Mouse (Mus musculus) gastrocnemius, adult 2 months (tissue): ENCODE measurements around the gene Cnnm3. TPM values are rescaled to one million over a fixed set of nuclear protein-coding genes. Genes with fewer than 3 reads are reported as not detected.

Experiments
- DNase-seq: peaks from one replicate; pipeline ENCODE4 v3.0.0; 2022
- H3K27ac ChIP-seq: fragments of 200-600 bp; 2 replicates; pipeline ENCODE4 v1.8.1; 2022; ENCODE audit warnings: mild to moderate bottlenecking
- H3K4me3 ChIP-seq: fragments of 200-600 bp; 2 replicates; pipeline ENCODE4 v1.8.1; 2022; ENCODE audit warnings: mild to moderate bottlenecking, moderate library complexity
- CTCF ChIP-seq: fragments of 200-600 bp; IDR thresholded peaks from 2 replicates; pipeline ENCODE4 v1.8.1; 2022; ENCODE audit warnings: antibody characterized with exemption, mild to moderate bottlenecking, moderate library complexity
- intact Hi-C: fragments of 180-260 bp; cut with DNase I; formaldehyde crosslinking; loops from one replicate; pipeline ENCODE4 v1.15.1; 2025
- long read RNA-seq, 2 experiments: library from polyadenylated mRNA; stranded (forward); transcript quantifications; one replicate each; pipeline ENCODE4 v2.0.0; 2021
- total RNA-seq, 2 experiments: library from RNA; stranded (reverse); gene quantifications; 2 replicates each; pipeline ENCODE4 v1.2.3; 2021

The Cnnm3 gene
- 10 to 100 TPM in 1 of 2 experiments, 1 to 10 TPM in 1; 9.7 to 12.0 TPM for total RNA-seq
- long read RNA-seq, experiment 1, full-length matches to known transcripts = 4 of 11 reads
- long read RNA-seq, experiment 1, partial matches to known transcripts = 1 of 11 reads
- long read RNA-seq, experiment 1, other reads (novel, unspliced or antisense) = 6 of 11 reads
- long read RNA-seq, experiment 2, full-length matches to known transcripts = 6 of 8 reads
- long read RNA-seq, experiment 2, partial matches to known transcripts = 2 of 8 reads
- long read RNA-seq, experiment 2, other reads (novel, unspliced or antisense) = 0 of 8 reads

- H3K4me3 ChIP-seq = peak within 1 kb of the TSS; percentile 99
- peak; percentile 100 for DNase-seq
- peak within 1 kb of the TSS; percentile 96 for H3K27ac ChIP-seq
- peak; percentile 61 for TF ChIP-seq CTCF
- intact Hi-C loops = no loop called here
Measured at GRCm38 (mm10) chr1:36511289-36512021, at the start of gene Cnnm3. Cnnm3 (plus strand) TSS chr1:36511867.

DNA sequence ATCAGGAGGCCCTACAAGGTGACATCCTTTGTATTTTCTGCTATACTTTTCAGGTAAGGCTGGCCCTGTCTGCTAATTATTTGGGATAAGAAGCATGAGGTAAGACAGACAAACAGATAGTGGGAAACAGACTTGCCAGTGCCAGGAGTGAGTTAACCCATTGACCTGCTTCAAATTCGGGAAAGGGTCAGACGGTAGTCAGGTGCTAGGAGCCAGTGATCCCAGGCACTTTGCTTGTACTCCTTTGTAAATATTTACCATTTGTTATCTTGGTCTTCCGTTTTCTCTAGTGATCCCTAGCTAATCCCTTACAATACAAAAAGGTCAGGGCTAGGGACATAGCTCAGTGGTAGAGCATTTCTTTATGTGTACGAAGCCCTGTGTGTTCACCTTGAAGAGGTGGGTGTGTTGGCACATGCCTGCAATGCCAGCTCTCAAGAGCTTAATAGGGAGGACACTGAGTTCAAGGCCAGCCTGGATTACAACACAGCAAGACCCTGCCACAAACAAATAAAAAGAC is 46.0 kb upstream of the Cnnm3 start:
- Histone ChIP-seq H3K4me3 (no peak overlapping the region), H3K27ac (no peak overlapping the region)
- intact Hi-C loops = no loop called here
- no peak for DNase-seq
- TF ChIP-seq CTCF = no peak

DNA sequence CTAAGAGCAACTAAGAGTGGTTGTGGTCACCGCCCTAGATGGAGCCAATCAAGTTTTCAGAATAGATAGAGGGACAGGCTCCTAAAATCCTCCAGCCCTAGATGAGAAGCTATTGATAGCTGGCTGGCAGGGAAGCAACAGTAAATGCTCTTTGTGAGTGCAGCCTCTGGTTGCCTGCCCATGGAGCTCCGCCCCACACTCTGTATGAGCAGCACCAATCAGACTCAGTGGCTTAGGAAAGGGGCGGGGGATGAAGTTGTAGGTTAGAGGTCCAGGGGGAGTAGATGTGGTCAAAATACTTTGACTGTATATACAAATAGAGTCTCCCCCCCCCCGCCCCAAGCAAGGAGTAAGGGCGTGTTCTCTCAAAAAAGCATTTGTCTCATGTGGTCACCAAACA is 44.2 kb upstream of the Cnnm3 start:
- DNase-seq = no peak
- intact Hi-C loops = no loop called here
- Histone ChIP-seq H3K27ac (no peak overlapping the region), H3K4me3 (no peak overlapping the region)
- TF ChIP-seq CTCF = no peak

- TF ChIP-seq CTCF = no peak
- peak overlapping the region; percentile 96 for H3K27ac ChIP-seq
- H3K4me3 ChIP-seq = no peak overlapping the region
- intact Hi-C loops = loop anchor here (2.0 kb wide), 1 partner anchor 23 kb away; no protein-coding TSS in a partner anchor
- DNase-seq = peak; percentile 66
Measured at GRCm38 (mm10) chr1:36469811-36470444, 41.7 kb upstream of the Cnnm3 start.

GRCm38 (mm10) chr1:36471181-36472105 is 40.2 kb upstream of the Cnnm3 start, which contains the start of gene Cnnm4:
Cnnm4 (plus strand) TSS chr1:36471620.
- peak; percentile 95 for DNase-seq
- intact Hi-C loops = loop anchor here (1.0 to 2.0 kb wide), 3 partner anchors 21 to 102 kb away; partner anchors contain the start of gene Kansl3
- Histone ChIP-seq H3K4me3 (peak within 1 kb of the TSS; percentile 94), H3K27ac (peak within 1 kb of the TSS; percentile 96)
- TF ChIP-seq CTCF = peak; percentile 67

GRCm38 (mm10) chr1:36472106-36472440 is 39.6 kb upstream of the Cnnm3 start:
- DNase-seq = no peak
- intact Hi-C loops = loop anchor here (2.0 kb wide), 1 partner anchor 21 kb away; no protein-coding TSS in a partner anchor
- Histone ChIP-seq H3K27ac (peak overlapping the region; percentile 96), H3K4me3 (peak overlapping the region; percentile 94)
- TF ChIP-seq CTCF = no peak

- intact Hi-C loops = loop anchor here (2.0 kb wide), 1 partner anchor 20 kb away; no protein-coding TSS in a partner anchor
- no peak for TF ChIP-seq CTCF
- no peak for DNase-seq
- 0 out of 2 replicates have a peak overlapping the region, but pooled peaks have one; percentile 4 for H3K27ac ChIP-seq
- peak overlapping the region; percentile 94 for H3K4me3 ChIP-seq
Measured at GRCm38 (mm10) chr1:36473211-36473780, 38.4 kb upstream of the Cnnm3 start.

- no peak for TF ChIP-seq CTCF
- H3K27ac ChIP-seq = no peak overlapping the region
- H3K4me3 ChIP-seq = peak overlapping the region; percentile 94
- peak; percentile 40 for DNase-seq
- intact Hi-C loops = no loop called here
Measured at GRCm38 (mm10) chr1:36474646-36475045, 37.0 kb upstream of the Cnnm3 start.

- TF ChIP-seq CTCF = no peak
- H3K4me3 ChIP-seq = peak overlapping the region; percentile 21; the same call in 1 of the 2 replicates
- H3K27ac ChIP-seq = peak overlapping the region; percentile 31
- no peak for DNase-seq
- intact Hi-C loops = no loop called here
Measured at GRCm38 (mm10) chr1:36475480-36476110, 36.1 kb upstream of the Cnnm3 start.

DNA sequence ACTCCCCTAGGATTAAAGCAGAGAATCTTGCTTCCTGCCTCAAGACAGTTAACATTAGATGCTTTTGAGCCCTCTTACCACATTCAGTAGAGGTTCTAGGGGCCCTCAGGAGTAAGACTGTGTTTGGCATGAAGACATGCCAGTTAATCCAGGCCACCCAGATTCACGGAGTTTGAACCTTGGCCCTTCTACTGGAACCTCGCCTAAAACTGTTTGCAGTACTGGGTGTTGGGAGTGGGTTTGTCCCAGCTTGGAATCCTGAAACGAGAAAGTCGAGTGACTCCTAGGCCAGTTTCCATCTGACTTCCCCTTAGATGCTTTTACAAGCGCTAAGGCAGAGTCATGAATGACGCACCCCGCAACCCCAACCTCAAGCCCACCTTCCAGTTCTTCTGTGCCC is 35.2 kb upstream of the Cnnm3 start:
- no peak overlapping the region for H3K4me3 ChIP-seq
- intact Hi-C loops = no loop called here
- no peak overlapping the region for H3K27ac ChIP-seq
- TF ChIP-seq CTCF = no peak
- no peak for DNase-seq

DNA sequence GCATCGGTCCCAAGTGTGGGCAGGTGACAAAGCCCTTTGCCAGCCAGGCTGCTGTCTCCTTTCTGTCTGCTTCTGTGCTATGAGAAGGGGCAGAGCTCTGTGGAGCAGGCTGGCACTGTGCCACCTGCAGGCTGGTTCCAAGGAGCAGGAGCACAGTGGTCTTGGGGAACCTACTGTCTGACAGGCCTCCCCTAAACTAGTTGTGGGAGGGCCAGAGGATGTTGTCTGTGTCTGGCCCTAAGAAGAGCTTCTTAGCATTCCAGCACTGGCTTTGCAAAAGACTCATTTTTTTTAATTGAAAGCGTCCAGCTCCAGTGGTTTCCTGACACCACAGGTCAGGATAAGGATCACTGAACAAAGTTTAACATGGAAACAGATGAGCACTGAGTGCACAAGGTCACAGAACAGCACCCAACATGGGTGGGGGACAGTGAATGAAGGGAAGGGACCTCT is 33.3 kb upstream of the Cnnm3 start:
- DNase-seq = no peak
- intact Hi-C loops = no loop called here
- TF ChIP-seq CTCF = no peak

More for the DNA sequence above, 33.3 kb upstream of the Cnnm3 start:
- no peak overlapping the region for H3K27ac ChIP-seq
- no peak overlapping the region for H3K4me3 ChIP-seq
